Mouse (Mus musculus): ENCODE results near the gene Fkbpl. TPM values are rescaled to one million over a fixed set of nuclear protein-coding genes. Genes with fewer than 3 reads are reported as not detected.

The Fkbpl gene
- polyA plus RNA-seq, 2 experiments from 2014 or later, result 3.5 to 5.4 TPM

DNA sequence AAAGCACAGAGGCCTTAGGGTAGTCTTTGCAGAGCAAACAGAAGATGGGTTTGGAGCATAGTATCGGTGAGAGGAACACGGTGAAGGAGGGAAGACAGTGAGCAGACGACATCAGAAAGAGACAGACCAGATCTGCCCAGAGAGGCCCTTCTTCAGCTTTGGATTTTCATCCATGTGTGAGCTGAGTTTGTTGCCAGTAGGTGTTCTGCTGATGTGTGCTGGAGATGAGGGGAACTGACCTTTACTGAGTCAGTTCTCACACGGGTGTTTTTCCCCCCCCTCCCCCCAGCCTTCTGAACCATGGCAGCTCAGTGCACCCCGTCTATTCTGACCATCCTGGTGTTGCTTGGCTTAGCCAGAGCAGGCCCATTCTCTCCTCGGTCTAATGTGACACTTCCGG is 25.7 kb downstream of the Fkbpl start, which contains the start of gene Tnxb:
TSS of gene Tnxb (plus strand) at position 301 of the 400 bp plus-strand sequence.
- ATAC-seq, result no peak

DNA sequence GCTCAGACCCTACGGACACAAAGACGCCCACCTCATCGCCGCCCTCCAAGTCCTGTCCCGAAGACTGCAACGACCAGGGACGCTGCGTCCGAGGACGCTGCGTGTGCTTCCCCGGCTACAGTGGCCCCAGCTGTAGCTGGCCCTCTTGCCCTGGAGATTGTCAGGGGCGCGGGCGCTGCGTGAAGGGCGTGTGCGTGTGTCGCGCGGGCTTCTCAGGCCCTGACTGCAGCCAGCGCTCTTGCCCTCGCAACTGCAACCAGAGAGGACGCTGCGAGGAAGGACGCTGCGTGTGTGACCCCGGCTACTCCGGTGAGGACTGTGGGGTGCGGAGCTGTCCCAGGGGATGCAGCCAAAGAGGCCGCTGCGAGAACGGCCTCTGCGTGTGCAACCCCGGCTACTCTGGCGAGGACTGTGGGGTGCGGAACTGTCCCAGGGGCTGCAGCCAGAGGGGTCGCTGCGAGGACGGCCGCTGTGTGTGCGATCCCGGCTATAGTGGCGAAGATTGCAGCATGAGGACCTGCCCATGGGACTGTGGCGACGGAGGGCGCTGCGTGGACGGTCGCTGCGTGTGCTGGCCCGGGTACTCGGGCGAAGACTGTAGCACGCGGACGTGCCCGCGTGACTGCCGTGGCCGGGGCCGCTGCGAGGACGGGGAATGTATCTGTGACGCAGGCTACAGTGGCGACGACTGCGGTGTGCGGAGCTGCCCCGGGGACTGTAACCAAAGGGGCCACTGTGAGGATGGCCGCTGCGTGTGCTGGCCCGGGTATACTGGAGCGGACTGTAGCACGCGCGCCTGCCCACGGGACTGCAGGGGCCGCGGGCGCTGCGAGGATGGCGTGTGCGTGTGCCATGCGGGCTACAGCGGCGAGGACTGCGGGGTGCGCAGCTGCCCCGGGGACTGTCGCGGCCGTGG is 26.8 kb downstream of the Fkbpl start:
- no peak for ATAC-seq

DNA sequence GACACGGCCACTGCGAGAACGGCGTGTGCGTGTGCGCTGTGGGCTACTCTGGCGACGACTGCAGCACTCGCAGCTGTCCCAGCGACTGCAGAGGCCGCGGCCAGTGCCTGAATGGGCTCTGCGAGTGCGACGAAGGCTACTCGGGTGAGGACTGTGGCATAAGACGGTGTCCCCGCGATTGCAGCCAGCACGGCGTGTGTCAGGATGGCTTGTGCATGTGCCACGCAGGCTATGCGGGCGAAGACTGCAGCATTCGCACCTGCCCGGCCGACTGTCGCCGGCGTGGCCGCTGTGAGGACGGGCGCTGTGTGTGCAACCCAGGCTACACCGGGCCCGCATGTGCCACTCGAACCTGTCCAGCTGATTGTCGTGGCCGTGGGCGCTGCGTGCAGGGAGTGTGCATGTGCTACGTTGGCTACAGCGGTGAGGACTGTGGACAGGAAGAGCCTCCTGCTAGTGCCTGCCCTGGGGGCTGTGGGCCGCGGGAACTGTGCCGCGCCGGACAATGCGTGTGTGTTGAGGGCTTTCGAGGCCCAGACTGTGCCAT is 27.8 kb downstream of the Fkbpl start:
- ATAC-seq, result no peak

DNA sequence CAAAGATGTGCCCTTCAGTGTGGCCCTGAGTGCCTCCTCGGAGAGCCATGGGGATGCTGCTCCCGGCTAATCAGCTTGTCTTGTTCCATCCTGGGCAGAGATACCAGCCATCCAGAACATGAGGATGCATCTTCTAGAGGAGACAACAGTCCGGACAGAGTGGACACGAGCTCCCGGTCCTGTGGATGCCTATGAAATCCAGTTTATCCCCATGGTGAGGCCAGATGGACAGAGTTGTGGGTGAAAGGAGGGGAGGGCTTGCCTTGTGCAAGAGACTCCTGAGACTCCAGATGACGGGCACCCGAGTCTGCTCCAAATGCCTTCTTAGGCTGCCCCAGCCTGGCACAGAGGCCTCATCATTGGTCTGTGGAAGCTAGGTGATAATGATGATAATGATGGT is 28.6 kb downstream of the Fkbpl start:
- ATAC-seq, result no peak

DNA sequence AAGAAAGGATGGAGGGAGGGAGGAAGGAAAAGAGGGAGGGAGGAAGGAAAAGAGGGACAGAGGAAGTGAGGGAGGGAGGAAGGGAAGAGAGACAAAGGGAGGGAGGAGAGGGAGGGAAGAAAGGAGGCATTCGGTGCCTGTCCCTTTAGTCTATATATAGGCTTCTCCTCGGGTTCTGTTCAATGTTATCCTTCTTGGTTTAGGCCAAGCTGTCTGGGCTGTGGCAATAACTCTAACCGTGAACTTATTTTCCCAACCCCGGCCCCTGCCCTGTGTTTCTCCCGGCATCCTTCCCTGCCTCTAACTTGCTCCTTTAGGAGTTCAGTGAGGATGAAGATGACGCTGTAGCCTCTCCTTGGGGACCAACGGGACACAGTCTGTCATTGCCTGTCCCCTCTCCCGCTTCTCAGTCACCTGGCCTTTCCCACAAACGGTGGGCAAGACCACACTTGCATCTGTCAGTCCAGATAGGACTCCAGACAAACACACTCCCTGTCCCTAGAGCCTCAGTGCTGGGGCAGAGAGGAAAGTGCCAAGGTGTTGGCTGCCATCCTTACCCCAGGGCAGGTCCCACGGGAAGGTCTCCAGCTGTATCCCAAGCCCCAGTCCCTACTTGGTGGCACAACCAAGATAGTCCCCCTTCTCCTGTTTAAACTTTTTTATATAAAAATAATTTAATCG is 30.1 kb downstream of the Fkbpl start:
- no peak for ATAC-seq

DNA sequence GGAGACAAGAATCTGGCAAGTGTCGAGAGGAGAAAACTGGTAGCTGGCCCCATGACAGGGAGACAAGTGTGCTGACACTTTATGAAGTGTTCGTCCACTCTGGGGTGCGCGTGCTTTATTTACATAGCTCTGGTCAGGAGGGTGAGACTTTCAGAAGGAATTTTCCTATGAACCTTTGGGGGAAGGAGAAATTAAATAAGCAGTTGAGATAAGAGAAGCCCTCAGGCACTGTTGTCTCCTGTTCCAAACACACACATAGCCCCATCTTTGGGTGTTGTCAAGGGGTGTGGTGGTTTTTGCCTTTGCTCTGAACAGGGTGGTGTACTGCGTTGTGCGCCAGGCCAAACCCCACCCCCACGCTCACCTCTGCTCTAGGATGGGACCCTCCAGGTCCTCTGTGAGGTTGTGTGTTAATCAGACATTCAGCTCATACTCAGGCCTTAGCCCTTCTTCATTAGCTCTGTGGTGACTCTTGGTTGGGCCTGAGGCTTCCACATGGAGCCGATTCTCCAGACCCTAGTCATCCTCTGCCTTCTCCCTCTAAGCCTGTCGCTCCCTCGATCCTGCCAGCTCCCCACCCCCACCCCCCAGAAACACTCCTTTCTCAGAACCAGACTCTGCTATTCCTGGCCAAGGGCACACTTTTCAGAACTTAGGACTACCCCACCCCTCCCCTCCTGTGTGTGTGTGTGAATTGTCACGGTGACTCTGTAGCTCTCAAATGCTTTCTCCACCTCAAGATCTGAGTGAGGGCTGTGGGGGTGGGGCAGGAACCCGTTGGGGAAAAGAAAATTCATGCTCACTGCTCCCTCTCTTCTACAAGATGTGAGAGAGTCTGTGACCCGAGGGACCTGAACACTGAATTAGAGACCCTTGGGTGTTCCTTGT is 30.9 kb downstream of the Fkbpl start:
- no peak for ATAC-seq

DNA sequence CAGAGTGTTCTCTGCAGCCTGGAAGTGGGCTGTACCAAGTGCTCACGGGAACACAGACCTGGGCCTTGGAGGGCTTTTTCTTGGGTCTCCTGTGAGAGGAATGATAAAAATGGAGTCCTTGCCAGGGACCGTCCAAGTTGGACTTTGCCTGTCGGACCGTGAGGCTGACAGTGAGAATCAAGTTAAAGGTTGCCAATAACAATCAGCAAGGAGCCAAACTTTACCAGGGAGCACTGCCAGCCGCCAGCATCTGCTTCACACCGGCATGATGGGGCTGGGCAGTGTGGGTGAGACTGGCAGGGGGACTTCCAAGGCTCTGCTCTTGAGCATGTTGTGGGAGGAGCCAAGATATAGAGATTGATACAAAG is 31.5 kb downstream of the Fkbpl start:
- no peak for ATAC-seq

DNA sequence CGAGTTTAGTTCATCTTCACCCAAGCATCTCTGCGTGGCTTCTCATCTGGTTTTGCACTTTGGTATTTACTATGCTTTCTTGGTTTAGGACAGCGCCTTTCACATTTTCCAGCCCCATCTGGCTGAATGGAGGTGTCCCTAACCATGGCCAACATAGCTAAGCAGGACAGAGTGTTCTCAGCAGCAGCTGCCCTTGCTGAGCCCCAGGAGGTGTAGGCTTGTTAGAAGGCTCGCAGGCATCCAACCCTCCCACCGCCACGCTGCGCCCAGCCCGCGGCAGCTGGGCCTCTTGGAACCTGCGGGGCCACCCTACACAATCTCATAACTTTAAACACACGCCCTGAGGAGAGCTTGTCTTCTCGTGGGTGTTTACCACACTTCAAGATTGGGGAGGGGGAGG is 32.1 kb downstream of the Fkbpl start:
- ATAC-seq, result no peak

DNA sequence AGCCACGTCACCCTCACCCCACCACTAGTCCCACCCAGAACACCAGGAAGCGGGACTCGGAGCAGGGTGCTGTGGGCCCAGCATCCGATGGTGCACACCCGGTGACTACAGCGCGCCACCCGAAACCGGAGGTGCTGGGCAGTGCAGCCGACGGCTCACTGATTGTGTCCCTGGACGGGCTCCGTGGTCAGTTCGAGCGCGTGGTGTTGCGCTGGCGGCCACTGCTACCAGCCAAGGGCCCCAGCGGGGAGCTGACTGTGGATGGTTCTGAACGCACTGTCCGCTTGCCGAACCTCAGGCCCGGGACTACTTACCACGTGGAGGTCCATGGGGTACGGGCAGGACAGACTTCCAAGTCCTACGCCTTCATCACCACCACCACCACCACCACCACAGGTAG is 35.6 kb downstream of the Fkbpl start:
- no peak for ATAC-seq

DNA sequence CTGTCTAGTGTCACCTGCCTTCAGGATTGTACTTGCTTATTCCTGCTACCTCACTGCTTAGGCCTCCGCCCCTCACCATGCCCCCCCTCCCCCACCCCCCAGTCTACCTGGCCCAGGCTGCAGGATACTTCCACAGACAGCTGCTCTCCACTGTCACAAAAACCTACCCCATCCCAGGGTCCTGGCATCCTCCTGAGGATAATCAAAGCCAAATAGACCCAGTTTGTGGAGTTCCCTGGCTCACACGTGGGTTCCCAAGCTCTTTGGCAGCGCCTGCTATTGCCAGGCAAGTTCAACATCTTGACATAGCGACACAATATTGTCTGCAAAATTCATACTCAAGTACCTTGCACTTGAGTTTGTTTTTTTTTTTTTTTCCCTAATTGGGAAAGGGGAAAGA is 36.1 kb downstream of the Fkbpl start:
- ATAC-seq, result no peak

DNA sequence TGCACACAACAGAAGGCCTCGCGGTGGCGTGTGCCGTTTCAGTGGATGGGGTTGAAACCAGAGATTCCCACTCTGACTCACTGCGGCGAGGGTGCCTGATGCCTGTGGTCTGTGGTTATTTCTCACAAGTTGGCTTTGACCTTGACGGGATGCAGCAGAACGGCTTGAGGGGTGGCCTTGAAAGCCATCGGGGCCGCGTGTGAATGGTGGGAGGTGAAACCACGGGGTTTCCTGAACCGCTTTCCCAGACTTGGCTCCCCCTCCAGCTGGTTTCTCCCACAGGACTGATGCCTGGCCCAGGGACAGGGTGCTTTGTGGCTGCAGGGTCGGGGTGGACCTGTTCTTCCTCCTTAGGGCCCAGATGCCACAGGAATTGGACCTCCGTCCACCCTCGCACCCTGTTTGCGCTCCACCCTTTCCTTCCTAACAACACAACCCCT is 36.6 kb downstream of the Fkbpl start:
- no peak for ATAC-seq

DNA sequence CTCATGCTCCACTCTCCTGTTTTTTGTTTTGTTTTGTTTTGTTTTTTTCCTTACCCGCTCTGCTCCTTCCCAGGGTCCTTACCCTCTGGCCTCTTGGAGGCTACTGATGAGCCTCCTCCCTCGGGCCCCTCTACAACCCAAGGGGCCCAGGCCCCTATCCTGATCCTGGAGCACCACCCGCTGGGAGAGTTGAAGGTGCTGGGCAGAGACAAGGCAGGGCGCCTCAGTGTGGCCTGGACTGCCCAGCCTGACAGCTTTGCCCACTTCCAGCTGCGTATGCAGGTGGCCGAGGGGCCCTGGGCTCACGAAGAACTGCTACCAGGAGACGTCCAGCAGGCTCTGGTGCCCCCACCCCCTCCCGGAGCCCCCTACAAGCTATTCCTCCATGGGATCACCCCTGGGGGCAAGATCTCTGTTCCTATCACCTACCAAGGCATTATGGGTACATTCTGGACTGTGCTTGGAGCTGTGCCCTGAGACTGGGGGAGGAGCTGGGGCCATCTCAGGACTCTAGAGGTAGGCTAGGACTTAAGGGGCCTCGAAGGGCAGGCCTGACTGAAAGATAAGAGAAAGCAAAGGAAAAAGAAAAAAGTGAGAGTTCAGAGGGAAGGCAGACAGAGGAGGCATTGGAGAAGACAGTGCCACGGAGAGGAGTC is 37.4 kb downstream of the Fkbpl start:
- no peak for ATAC-seq

DNA sequence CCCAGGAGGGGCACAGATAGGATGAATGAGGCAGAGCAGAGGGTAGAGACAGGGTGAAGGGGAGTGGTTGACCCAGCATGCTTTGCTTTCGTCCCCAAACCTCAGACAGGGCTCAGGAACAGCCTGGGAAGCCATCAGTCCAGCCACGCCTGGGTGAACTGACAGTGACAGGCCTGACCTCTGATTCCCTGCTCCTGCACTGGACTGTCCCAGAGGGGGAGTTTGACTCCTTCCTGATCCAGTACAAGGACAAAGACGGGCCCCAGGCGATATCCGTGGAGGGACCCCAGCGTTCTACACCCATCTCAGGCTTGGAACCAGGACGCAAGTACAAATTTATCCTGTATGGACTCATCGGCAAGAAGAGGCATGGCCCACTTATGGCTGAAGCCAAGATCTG is 38.6 kb downstream of the Fkbpl start:
- ATAC-seq, result no peak

DNA sequence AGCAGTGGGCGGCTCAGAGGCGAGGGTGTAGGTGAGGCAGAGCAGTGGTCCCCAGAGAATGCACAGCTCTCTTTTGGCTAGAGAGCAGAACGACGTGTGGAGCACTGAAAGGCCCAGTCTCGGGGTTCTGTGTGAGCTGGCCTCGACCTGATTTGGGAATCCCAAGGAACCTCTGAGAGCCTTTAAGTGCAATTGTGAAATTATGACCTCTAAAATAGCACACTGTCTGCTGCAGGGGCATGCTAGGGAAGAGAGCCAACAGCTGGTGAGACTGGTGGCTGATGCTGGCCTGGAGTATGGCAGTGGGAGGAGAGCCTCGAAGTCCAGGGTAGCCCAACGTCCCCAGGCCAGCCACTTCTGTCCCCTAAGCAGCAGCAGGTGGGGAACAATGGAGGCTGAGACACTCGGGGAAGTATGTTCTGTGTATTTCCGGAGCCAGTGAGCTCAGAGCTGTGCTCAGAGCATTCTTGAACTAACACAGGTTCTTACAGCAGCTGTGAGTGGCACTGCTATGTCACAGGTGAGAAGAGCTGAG is 39.2 kb downstream of the Fkbpl start:
- no peak for ATAC-seq

DNA sequence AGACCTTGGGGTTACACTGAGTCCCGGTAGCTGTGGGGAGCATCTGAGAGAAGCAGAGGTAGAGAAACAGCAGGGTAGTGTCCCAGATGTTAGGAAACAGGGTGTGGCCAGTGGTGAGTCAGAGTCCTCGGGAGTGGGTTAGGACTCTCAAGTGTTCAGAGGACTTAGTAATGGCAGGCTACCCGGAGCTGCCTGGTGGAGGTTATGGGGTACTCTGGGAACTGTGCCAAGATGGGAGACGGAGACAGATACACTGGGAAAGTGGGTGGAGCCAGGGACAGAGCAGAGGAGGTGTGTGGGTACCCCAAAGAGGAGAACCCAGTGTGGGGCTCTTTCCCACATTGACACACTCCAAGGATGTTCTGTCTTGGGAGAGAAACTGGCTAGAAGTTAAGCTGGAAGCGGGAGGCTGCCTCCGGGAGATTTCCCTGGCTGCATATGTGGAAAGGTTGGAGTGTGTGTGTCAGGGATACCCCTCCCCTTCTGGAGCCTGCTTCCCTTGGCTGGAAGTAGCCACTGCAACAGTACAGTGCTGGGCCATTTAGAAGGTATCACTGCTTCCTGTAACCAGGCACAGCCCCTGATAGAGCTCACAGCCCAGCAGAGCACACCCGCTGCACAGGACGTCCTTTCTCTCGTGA is 39.8 kb downstream of the Fkbpl start:
- ATAC-seq, result no peak

DNA sequence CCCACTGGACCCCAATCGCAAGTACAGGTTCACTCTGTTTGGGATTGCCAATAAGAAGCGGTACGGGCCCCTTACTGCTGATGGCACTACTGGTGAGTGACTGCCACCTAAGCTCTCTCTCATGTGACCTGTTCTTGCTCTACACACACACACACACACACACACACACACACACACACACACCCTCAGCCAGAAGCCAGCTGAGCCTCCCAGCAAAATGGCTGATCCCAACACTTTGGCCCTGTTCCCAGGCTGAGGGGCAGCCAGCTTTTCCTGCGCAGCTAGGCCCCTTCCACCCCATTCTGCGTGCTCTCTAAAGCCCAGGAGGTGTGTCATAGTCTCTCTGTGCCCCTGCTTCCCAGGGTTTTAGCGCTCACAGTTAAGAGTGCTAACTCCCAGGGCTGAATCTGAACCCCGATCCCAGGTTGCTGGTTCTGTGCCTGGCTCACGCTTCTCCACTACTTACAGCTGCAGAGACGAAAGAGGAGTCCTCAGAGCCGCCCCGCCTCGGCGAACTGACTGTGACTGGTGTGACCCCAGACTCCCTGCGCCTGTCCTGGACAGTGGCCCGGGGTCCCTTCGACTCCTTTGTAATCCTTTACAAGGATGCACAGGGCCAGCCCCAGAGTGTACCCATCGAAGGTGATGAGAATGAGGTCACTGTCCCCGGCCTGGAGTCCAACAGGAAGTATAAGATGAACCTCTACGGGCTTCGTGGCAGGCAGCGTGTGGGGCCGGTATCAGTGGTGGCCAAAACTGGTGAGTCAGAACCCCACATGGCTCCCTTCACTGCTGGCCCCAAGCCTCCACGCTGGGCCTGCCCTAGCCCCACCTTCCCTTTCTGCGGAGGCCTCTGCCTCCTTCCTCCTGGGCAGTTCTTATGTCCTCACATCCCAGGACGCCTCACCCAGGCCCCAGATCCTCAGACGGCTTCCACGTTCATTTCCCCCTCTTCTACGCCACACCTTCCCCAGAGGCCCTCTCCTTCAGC is 40.9 kb downstream of the Fkbpl start:
- no peak for ATAC-seq

DNA sequence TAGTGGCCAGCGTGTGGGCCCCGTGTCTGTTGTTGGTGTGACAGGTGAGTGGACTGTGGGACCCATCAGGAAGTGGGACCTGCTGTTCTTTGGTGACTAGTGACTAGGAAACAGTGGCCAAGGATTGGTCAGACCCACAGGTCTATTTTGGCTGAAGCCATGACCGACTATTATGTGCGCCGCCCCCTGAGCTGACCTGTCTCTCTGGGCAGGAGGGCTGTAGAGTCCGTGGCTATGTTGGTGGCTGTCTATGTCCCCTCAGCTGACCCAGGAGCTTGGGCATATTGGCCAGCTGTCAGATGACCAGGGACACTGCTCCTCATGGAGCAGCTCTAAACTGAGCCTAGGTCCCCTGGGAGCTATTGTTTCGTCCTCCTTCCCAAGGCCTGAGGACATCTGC is 44.3 kb downstream of the Fkbpl start:
- ATAC-seq, result no peak

DNA sequence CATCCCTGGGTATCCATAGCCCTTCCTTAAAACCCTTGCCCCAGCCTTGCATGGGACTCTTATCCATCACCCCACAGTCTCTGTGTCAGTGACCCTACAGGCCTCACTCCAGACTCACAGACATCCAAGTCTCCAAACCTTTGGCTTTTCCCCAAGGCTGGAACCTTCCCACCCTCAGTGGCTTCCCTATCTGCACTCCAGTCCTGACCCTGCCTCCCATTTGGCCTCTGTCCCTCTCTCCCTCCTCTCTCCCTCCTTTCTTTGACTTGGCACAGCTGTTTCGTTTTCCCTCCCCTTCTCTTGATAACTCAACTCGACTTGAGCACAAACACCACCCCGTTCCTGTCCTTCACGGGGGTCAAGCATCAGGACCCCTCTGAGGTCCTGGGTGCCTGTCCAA is 45.9 kb downstream of the Fkbpl start:
- ATAC-seq, result no peak

DNA sequence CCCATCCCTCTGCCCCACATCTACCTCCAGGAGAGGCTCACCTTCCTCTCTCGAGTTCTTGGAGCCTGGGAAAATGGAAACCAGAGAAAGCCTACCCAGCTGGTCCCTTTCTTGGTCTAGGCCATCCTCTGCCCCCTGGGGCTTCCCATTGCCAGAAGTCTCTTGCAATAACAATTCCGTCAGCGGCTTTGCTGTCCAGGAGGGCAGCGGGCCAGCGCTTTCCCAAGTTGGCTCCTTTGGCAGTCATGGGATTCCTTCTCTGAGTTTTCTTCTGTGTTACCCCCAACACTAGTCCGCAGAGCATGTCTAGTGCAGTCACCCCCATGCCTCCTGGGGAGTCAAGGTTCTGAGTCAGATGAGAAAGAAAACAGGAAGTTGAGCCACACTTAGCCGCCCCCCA is 48.3 kb downstream of the Fkbpl start:
- ATAC-seq, result no peak
